Mouse (Mus musculus): ENCODE measurements around the gene Aloxe3.

DNA sequence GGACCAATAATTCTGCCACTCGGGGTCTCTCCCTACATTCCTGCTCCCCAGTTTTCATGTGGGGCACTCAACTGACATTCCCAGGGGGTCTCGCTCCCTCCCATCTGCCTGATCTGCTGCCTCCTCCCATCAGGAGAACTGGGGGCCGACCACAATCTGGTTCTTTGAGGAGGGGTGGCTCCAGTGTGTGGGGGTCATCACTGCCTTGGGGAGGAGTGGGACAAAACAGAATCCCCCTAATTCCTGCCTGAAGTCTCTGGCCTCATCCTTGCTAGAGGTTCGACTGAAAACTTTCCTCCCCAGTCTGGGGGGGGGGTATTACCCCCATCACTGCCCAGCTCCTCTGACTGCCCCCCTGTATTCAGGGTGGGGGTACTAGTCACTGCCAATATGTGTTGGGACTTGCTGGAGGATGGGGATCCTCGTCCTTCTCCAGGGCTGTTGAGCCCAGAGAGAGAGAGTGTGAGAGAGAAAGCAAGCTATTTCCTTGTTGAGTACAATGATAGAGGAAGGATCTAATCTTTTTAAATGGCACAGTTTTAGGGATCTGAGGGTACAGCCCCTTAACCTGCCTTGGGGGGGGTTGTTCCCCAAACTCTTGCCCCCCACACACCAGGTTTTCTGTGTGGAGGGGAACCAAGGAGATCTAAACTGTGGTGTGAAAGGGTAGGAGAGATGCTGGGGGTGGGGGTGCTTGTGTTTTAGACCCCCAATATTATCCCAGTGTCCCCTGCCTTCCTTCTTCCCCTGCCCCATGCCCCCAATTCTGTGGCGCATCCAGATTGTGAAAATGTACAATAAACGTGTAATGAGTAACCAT lies 33.9 kb upstream of the Aloxe3 start:
- TF ChIP-seq TAL1 (IDR thresholded peaks at IDR 0.05; ENCODE audit: low read length): no peak
- no peak for TF ChIP-seq GATA1 (IDR thresholded peaks at IDR 0.05; ENCODE audit: low read length)

Measured in erythroblast, embryonic 14.5 days (primary cell).